Mouse (Mus musculus) liver, adult 2 months (tissue): ENCODE measurements around the gene Cdh13.

Experiments
- CTCF ChIP-seq: fragments of 200-500 bp; IDR thresholded peaks from 2 replicates; pipeline ENCODE4 v1.5.1; 2011; ENCODE audit warnings: low read depth, low read length, control low read depth
- POLR2A ChIP-seq: fragments of 200-500 bp; IDR thresholded peaks from 2 replicates; pipeline ENCODE4 v1.6.1; 2011; ENCODE audit warnings: low read length, control low read depth; ENCODE audit not compliant: insufficient read depth; ENCODE audit errors: extremely low read depth

- no peak for TF ChIP-seq CTCF
- TF ChIP-seq POLR2A = no peak
Measured at GRCm38 (mm10) chr8:119295477-119295876, 1011.9 kb downstream of the Cdh13 start.
